Mouse (Mus musculus) limb, embryonic 15.5 days (tissue): ENCODE measurements around the gene Ndufa6. TPM values are rescaled to one million over a fixed set of nuclear protein-coding genes. Genes with fewer than 3 reads are reported as not detected.
"Not testable (repeated sequence)": the region's sequence is repeated elsewhere in the genome, so short reads cannot be mapped to it uniquely, and the experiment has no call there.

Experiments used
- ATAC-seq: fragments of 200-750 bp; cut with Nextera tagmentation; 2 replicates; pipeline ENCODE4 v1.8.0; 2017; ENCODE audit warnings: low read depth, moderate TSS enrichment; ENCODE audit not compliant: insufficient number of reproducible peaks, low FRiP score, low TSS enrichment
- H3K27ac ChIP-seq: fragments of 300-500 bp; sonication (generic); 2 replicates; pipeline ENCODE4 v1.5.1; 2015; ENCODE audit warnings: moderate library complexity, mild to moderate bottlenecking, inconsistent platforms
- H3K27me3 ChIP-seq: fragments of 300-500 bp; sonication (generic); 2 replicates; pipeline ENCODE4 v1.6.1; 2015; ENCODE audit warnings: inconsistent platforms
- H3K36me3 ChIP-seq: fragments of 300-500 bp; sonication (generic); 2 replicates; pipeline ENCODE4 v1.6.1; 2015; ENCODE audit warnings: inconsistent platforms
- H3K4me1 ChIP-seq: fragments of 300-500 bp; sonication (generic); 2 replicates; pipeline ENCODE4 v1.6.1; 2015; ENCODE audit warnings: inconsistent platforms
- H3K4me2 ChIP-seq: fragments of 300-500 bp; sonication (generic); 2 replicates; pipeline ENCODE4 v1.6.1; 2015; ENCODE audit warnings: mild to moderate bottlenecking, inconsistent platforms
- H3K4me3 ChIP-seq: fragments of 300-500 bp; sonication (generic); 2 replicates; pipeline ENCODE4 v1.5.1; 2015; ENCODE audit warnings: mild to moderate bottlenecking, inconsistent platforms
- H3K9ac ChIP-seq: fragments of 300-500 bp; sonication (generic); 2 replicates; pipeline ENCODE4 v1.6.1; 2015; ENCODE audit warnings: inconsistent platforms
- H3K9me3 ChIP-seq: fragments of 300-500 bp; sonication (generic); 2 replicates; pipeline ENCODE4 v1.6.1; 2016; ENCODE audit warnings: inconsistent platforms
- WGBS: fragments of 180-500 bp; shearing (Covaris S2); methylation state at CpG from one replicate; pipeline ENCODE4 v1.1.7; 2015; 5-methylcytosine and 5-hydroxymethylcytosine counted together
- polyA plus RNA-seq: library from polyadenylated mRNA; unstranded; fragments of >200 nt; fragmentation: Nextera tagmentation; extraction: Ambion mirVana; gene quantifications from 2 replicates; pipeline ENCODE4 v1.2.1, GENCODE M21; 2015

Ndufa6 gene
- polyA plus RNA-seq, 1 experiment from 2014 or later = 281 TPM

DNA sequence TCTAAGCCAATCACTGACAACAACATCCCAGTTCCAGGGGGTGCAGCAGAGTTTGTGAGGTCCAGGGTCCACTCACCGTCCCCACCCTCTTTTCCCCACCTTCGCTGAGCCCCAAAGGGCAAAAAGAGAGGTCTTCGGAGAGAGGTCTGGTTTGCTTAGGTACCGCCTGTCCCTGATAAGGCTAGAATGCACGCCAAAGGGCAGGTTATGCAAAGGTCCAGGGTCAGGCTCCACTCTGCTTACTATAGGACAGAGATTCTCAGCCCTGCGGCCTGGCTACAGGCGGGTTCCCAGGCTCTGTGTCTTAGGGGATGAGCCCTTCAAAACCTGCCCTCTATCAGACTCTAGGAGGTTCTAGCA lies 25.4 kb upstream of the Ndufa6 start:
- H3K4me1 ChIP-seq = peaks cover 19% of the 10 kb centered on the region
- peak overlapping the region; percentile 76 for H3K4me2 ChIP-seq
- 23% methylated on average over 7 of the region's 7 CpGs for WGBS
- ATAC-seq = 0 out of 2 replicates have a peak, but pooled peaks have one; percentile 43
- H3K4me3 ChIP-seq = peak overlapping the region; percentile 52
- no peaks in the 10 kb centered on the region for H3K36me3 ChIP-seq
- H3K27me3 ChIP-seq = no peaks in the 10 kb centered on the region
- peak overlapping the region; percentile 37; the same call in 1 of the 2 replicates for H3K9ac ChIP-seq
- H3K9me3 ChIP-seq = no peaks in the 10 kb centered on the region
- H3K27ac ChIP-seq = peak overlapping the region; percentile 80

DNA sequence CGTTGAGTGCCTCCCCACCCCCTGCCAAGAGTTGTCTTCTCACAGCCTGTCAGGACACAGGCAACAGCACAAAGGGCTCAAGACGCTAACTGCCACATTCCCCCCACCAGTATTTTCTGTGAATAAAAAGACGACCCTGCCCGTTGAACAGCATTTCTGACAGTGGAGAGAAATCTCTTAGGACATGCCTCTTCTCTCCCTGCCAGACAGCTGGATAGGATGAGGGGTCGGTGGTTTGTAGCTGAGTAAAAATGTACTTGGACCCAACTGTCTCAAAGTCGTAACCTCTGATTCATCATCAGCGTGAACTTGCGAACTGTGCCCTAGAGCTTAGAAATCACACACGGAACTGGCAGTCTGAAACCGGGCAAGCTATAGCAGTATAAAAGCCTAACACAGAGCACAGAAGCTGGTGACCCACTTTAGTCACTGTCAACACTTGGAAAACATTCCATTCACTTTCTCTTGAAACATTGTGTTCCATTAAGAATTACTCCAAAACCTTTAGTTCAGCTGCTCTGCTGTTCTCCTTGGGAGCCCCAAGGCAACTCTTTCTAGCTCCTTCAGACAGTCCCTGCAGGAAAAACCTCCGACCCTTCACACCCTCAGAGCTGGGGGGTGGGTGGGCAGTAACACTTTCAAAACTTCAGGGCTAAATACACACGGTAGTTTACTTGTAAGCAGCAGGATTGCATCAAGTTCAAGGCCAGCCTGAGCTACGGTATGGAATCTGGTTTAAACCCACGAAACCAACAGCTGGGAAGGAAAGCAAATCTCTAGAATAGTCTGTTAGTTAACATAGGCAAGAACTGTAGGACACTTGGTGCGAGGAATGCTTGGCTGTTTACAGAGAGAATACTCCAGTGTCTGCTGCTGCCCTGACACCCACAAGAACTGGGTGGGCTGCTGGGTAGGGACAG lies 24.4 kb upstream of the Ndufa6 start:
- Histone ChIP-seq H3K36me3 (no peaks in the 10 kb centered on the region), H3K4me3 (no peak overlapping the region), H3K9me3 (no peaks in the 10 kb centered on the region), H3K4me2 (no peak overlapping the region), H3K9ac (no peak overlapping the region), H3K4me1 (peaks cover 19% of the 10 kb centered on the region), H3K27ac (peak overlapping the region; percentile 1; the same call in 1 of the 2 replicates), H3K27me3 (no peaks in the 10 kb centered on the region)
- ATAC-seq = no peak
- WGBS = 52% methylated on average over 15 of the region's 15 CpGs

DNA sequence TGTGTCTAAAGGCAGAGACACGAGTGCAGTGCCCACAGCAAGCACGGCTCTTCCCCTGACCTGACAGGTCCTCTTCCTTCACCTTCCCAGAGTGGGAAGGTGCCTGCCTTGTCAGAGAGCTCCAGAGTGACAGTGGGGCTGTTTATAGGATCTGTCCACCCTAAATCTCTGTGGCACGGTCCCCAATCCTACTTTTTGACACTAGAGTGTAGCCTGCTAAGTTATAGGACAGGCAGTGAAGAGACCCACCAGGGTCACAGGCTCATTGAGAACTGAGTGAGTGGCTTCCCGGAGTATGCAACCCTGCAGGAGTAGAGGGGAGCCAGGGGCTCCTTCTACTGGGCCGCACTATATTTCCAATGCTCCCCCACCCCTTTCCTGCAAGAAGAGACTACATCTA lies 23.6 kb upstream of the Ndufa6 start:
- H3K4me3 ChIP-seq = no peak overlapping the region
- peaks cover 19% of the 10 kb centered on the region for H3K4me1 ChIP-seq
- no peak overlapping the region for H3K27ac ChIP-seq
- H3K36me3 ChIP-seq = no peaks in the 10 kb centered on the region
- no peaks in the 10 kb centered on the region for H3K27me3 ChIP-seq
- no peak overlapping the region for H3K4me2 ChIP-seq
- H3K9me3 ChIP-seq = no peaks in the 10 kb centered on the region
- no peak for ATAC-seq
- no peak overlapping the region for H3K9ac ChIP-seq
- WGBS = 80% methylated on average over 5 of the region's 5 CpGs

DNA sequence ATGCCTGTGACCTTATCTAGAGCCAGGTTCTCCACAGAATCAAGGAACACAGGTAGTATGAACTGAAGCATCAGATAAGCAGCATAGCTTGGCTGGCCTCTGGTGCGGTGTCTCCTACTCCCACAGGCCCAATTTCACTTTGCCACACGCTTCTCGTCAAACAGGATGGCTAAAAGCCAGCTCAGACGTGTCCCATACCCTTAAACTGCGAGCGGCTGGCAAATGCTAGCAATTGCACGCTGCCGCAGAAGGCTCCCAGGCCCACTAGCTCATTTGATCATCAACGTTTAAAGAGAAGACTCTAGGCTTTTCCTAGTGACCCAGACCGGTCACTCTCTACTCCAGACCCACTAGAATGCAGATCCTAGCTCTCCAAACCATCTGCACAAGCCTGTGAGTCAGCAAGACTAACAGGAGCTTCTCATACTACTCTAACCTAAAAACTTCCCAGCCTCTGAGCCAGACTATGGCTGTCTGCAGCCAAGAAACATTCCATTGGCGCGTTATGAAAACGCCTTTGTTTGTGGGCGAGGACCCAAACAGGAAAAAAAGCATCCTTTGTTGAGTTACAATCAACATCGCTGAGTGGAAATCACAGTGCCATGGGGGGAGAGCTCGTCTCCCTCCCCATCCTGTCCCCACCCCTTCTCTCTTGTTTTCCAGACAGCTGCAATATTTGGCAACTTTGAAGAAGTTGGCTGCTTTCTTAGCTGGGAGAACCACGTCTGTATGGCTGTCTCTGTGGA lies 22.4 kb upstream of the Ndufa6 start:
- Histone ChIP-seq H3K9ac (no peak overlapping the region), H3K4me1 (peaks cover 19% of the 10 kb centered on the region), H3K27me3 (no peaks in the 10 kb centered on the region), H3K4me2 (no peak overlapping the region), H3K9me3 (no peaks in the 10 kb centered on the region), H3K4me3 (no peak overlapping the region), H3K27ac (no peak overlapping the region; the same call in 1 of the 2 replicates), H3K36me3 (no peaks in the 10 kb centered on the region)
- no peak for ATAC-seq
- WGBS = 56% methylated on average over 17 of the region's 17 CpGs

DNA sequence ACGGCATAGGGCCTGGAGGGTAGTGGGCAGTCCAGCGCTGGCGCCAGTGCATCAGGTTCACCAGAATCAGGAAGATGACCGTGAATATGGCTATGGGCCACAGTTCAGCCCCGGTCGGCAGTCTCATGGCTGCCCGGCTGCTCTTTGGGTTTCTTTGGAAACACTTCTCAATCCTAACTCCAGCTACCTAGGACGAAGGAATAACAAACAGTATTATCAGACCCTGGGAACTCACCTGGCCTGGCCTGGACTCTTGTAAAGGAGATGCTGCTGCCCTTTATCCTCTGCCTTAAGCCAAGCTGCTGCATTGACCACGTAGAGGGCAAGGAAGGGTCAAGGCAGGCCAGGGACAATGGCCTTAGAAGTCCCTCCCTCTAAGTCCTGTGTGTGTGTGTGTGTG lies 21.7 kb upstream of the Ndufa6 start:
- no peak overlapping the region for H3K27ac ChIP-seq
- no peak overlapping the region for H3K9ac ChIP-seq
- no peaks in the 10 kb centered on the region for H3K27me3 ChIP-seq
- no peaks in the 10 kb centered on the region for H3K36me3 ChIP-seq
- no peak for ATAC-seq
- 92% methylated on average over 9 of the region's 9 CpGs for WGBS
- peaks cover 19% of the 10 kb centered on the region for H3K4me1 ChIP-seq
- H3K4me3 ChIP-seq = no peak overlapping the region
- H3K9me3 ChIP-seq = no peaks in the 10 kb centered on the region
- no peak overlapping the region for H3K4me2 ChIP-seq

DNA sequence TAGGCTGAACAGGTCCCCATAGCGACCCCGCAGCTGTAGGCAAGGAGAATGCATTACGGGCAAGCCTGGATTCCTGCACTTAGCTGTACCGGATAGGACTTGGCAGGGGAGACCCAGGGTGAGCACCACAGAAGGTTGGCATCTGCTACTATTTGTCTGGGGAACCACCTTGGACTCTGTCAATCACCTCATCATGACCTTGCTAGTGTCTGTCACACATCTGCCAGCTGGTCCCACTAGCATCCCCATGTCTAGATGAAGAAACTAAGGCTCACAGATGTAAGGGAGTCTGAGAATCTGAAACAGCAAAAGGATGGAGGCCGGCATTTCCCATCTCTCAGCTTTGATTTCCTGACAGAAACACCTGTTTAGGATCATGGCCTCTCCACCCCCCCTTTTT lies 20.3 kb upstream of the Ndufa6 start:
- Histone ChIP-seq H3K4me2 (no peak overlapping the region), H3K36me3 (no peaks in the 10 kb centered on the region), H3K4me1 (peaks cover 9% of the 10 kb centered on the region), H3K27me3 (no peaks in the 10 kb centered on the region), H3K9me3 (no peaks in the 10 kb centered on the region), H3K9ac (no peak overlapping the region), H3K27ac (no peak overlapping the region), H3K4me3 (no peak overlapping the region)
- 73% methylated on average over 5 of the region's 5 CpGs for WGBS
- no peak for ATAC-seq

DNA sequence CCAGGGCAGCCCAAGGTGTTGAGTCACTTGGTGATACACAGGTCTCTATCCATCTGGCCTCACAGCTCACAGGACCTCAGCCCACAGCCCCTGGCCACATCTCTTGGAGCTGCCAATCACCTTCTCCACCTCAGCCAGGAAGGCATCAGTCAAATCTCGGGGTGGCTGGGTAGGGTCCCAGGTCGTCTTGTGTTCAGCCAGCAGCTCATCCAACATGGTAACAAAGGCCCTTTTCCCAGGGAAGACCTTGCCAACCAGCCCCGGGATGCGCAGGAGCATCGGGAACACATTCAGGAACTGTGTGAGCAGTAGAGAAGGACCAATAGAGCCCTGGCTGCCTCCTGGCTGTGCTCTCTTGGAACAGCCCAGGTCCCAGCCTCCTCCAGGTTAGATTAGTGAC lies 18.9 kb upstream of the Ndufa6 start:
- Histone ChIP-seq H3K4me1 (peaks cover 6% of the 10 kb centered on the region; the same call in 1 of the 2 replicates), H3K9ac (no peak overlapping the region), H3K27ac (no peak overlapping the region), H3K36me3 (no peaks in the 10 kb centered on the region), H3K9me3 (no peaks in the 10 kb centered on the region), H3K27me3 (no peaks in the 10 kb centered on the region), H3K4me2 (no peak overlapping the region), H3K4me3 (no peak overlapping the region)
- ATAC-seq = no peak
- WGBS = 85% methylated on average over 5 of the region's 5 CpGs

DNA sequence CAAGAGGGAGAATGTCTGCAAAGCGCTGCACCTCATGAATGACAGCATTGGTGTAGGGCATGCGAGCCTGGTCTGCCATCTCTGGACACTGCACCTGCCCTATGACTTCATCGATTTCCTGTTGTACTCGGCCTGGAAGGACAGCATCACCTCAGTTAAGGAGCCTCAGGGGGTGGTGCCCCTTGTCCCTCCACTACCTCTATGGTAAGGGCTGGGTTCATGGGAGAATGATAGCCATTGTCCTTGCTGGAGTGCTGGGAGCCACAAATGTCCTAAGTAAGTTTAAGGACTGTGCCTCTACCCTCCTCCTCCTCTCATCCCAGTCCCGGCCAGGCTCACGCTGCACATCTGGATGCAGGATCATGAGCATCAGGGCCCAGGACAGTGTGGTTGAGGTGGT lies 18.3 kb upstream of the Ndufa6 start:
- Histone ChIP-seq H3K4me2 (no peak overlapping the region), H3K36me3 (no peaks in the 10 kb centered on the region), H3K27me3 (no peaks in the 10 kb centered on the region), H3K27ac (no peak overlapping the region), H3K4me3 (no peak overlapping the region), H3K9ac (no peak overlapping the region), H3K4me1 (peaks cover 6% of the 10 kb centered on the region; the same call in 1 of the 2 replicates), H3K9me3 (no peaks in the 10 kb centered on the region)
- WGBS = 88% methylated on average over 6 of the region's 6 CpGs
- ATAC-seq = no peak

DNA sequence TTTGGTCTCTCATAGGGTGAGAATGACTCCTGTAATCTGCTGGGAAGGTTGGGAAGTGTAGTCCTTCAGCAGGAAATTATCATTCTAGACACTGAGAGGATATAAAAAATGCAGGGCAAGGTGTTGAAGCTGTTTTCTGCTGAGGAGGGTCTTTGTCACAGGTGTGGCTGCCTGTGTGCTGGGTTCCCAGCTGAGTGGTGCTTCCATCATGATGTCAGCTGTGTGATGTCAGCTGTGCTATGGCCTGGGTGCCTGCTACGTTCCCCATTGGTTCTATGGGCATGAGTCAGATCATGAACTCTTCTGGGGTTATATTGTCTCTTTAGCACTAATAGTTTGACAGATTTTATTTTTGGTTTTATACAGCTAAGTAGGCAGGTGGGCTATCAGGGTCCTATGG lies 14.7 kb upstream of the Ndufa6 start:
- 87% methylated on average over 1 of the region's 1 CpGs for WGBS
- no peaks in the 10 kb centered on the region for H3K27me3 ChIP-seq
- H3K4me2 ChIP-seq = no peak overlapping the region
- H3K36me3 ChIP-seq = no peaks in the 10 kb centered on the region
- H3K4me1 ChIP-seq = no peaks in the 10 kb centered on the region
- ATAC-seq = no peak
- no peaks in the 10 kb centered on the region for H3K9me3 ChIP-seq
- no peak overlapping the region for H3K9ac ChIP-seq
- H3K4me3 ChIP-seq = no peak overlapping the region
- no peak overlapping the region for H3K27ac ChIP-seq

DNA sequence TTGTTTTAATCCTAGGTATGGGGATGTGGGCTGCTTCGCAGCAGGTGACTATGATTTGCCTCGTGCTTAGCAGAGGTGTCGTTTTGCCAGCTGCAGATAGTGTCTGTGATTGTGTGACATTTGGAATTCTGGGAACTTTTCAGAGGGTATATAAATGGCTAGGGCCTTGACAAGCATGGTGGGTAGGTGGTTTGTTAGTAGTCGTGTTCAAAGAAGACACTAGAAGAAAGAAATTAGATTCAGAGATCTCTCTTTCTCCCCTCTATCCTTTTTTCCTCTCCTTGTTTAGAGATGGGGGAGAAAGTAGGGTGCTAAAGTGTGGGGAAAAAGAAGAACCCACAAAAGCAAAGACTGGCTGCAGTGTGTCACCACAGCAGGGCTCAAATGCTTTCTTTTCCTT lies 14.0 kb upstream of the Ndufa6 start:
- Histone ChIP-seq H3K36me3 (no peaks in the 10 kb centered on the region), H3K9ac (no peak overlapping the region), H3K4me1 (no peaks in the 10 kb centered on the region), H3K4me2 (no peak overlapping the region), H3K9me3 (no peaks in the 10 kb centered on the region), H3K27me3 (no peaks in the 10 kb centered on the region), H3K4me3 (no peak overlapping the region), H3K27ac (no peak overlapping the region)
- 87% methylated on average over 4 of the region's 4 CpGs for WGBS
- ATAC-seq = no peak

DNA sequence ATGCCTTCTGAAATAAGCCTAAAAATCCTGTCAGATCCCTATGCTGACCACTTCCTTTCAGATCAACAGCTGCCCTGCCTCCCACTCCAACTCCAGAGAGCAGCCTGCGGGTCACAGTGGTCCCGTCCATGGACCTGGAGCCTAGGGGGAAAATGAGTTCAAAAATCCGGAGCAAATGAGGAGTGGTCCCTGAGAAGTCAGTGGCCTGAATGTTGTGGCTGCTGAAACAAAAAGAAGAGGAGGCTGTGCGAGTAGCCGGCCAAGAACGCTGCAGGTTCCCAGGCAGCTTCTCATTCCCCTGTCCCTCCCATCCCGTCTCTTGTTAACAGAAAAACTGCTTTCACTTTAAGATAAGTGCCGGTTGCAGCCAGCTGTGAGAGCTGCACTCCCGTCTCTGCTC lies 10.4 kb upstream of the Ndufa6 start:
- H3K9me3 ChIP-seq, H3K27me3 ChIP-seq, H3K27ac ChIP-seq, ATAC-seq, H3K9ac ChIP-seq, H3K4me1 ChIP-seq, H3K36me3 ChIP-seq, H3K4me3 ChIP-seq, H3K4me2 ChIP-seq: not testable (repeated sequence)
- WGBS = 17% methylated on average over 7 of the region's 9 CpGs

DNA sequence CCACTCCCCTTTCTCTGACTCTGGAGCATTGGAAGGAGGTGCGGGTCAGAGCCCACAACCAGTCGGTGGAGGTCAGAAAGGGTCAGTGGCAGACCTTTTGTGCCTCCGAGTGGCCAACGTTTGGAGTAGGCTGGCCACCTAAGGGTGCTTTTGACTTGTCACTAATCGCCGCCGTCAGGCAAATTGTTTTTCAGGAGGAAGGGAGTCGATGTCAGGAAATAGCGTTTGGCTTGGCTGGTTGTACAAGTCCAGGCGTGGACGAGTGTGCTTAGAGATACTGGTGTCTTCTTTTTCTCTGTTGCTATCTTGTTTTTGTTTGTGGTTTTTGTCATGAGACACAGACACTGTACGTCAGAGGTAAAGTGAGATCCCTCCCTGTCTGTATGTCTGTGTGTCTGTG lies 9.7 kb upstream of the Ndufa6 start:
- WGBS = 79% methylated on average over 10 of the region's 12 CpGs

More for the DNA sequence above, 9.7 kb upstream of the Ndufa6 start:
- not testable (repeated sequence) for H3K9me3 ChIP-seq, H3K36me3 ChIP-seq, H3K27ac ChIP-seq, H3K4me3 ChIP-seq, H3K27me3 ChIP-seq, H3K9ac ChIP-seq, H3K4me2 ChIP-seq, ATAC-seq, H3K4me1 ChIP-seq
